Mouse (Mus musculus) brain, embryonic 14.5 days (tissue): ENCODE measurements around the gene Chd9.

Source experiments
- CTCF ChIP-seq: fragments of 200-500 bp; IDR thresholded peaks from 2 replicates; pipeline ENCODE4 v1.5.1; 2012; ENCODE audit warnings: inconsistent platforms, mild to moderate bottlenecking, moderate library complexity, borderline replicate concordance; ENCODE audit not compliant: insufficient read depth, insufficient read length; ENCODE audit errors: extremely low read depth
- POLR2A ChIP-seq: fragments of 200-500 bp; IDR thresholded peaks from 2 replicates; pipeline ENCODE4 v1.6.1; 2012; ENCODE audit warnings: mild to moderate bottlenecking, inconsistent platforms, borderline replicate concordance; ENCODE audit not compliant: poor library complexity, insufficient read depth, insufficient read length, severe bottlenecking; ENCODE audit errors: extremely low read depth

DNA sequence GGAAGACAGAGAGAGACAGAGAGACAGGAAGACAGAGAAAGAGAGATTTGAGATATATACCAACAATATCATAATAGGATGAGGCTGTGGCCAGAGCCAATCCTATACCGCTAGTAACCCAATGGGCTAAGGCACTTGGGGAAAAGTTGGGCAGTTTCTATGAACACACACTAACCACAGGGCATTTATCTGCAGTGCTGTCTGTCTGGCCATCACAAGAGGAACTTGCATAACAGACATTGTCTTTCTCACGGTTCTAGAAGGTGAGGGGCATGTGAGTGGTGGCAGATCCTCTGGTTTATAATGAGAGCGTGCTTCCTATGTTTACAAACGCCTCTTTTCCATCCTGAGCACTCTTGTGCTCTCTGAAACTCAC lies 7.8 kb upstream of the Chd9 start:
- no peak for TF ChIP-seq CTCF
- no peak for TF ChIP-seq POLR2A
